Mouse (Mus musculus) neural tube, embryonic 13.5 days (tissue): Measurements from ENCODE around the gene Dbi. TPM values are rescaled to one million over a fixed set of nuclear protein-coding genes. Genes with fewer than 3 reads are reported as not detected.
A peak's percentile ranks its signal among the peaks of the same experiment; 100 is the strongest.

Experiments used
- ATAC-seq: fragments of 200-750 bp; cut with Nextera tagmentation; 2 replicates; pipeline ENCODE4 v1.8.0; 2017; ENCODE audit warnings: low read depth, mild to moderate bottlenecking, moderate TSS enrichment, moderate library complexity
- H3K27ac ChIP-seq: fragments of 300-500 bp; sonication (generic); replicated peaks from 2 replicates; pipeline ENCODE4 v1.5.1; 2015; ENCODE audit warnings: moderate library complexity, mild to moderate bottlenecking, inconsistent platforms
- H3K27me3 ChIP-seq: fragments of 300-500 bp; sonication (generic); 2 replicates; pipeline ENCODE4 v1.6.1; 2015; ENCODE audit warnings: mild to moderate bottlenecking, inconsistent platforms
- H3K36me3 ChIP-seq: fragments of 300-500 bp; sonication (generic); 2 replicates; pipeline ENCODE4 v1.6.1; 2015; ENCODE audit warnings: mild to moderate bottlenecking, inconsistent platforms
- H3K4me1 ChIP-seq: fragments of 300-500 bp; sonication (generic); replicated peaks from 2 replicates; pipeline ENCODE4 v1.6.1; 2015; ENCODE audit warnings: inconsistent platforms
- H3K4me2 ChIP-seq: fragments of 300-500 bp; sonication (generic); 2 replicates; pipeline ENCODE4 v1.6.1; 2015; ENCODE audit warnings: inconsistent platforms, mild to moderate bottlenecking, moderate library complexity
- H3K4me3 ChIP-seq: fragments of 300-500 bp; sonication (generic); 2 replicates; pipeline ENCODE4 v1.5.1; 2015; ENCODE audit warnings: mild to moderate bottlenecking, inconsistent platforms
- H3K9ac ChIP-seq: fragments of 300-500 bp; sonication (generic); 2 replicates; pipeline ENCODE4 v1.6.1; 2015; ENCODE audit warnings: moderate library complexity, mild to moderate bottlenecking, inconsistent platforms
- H3K9me3 ChIP-seq: fragments of 300-500 bp; sonication (generic); 2 replicates; pipeline ENCODE4 v1.6.1; 2016; ENCODE audit warnings: inconsistent platforms
- WGBS: fragments of 180-500 bp; shearing (Covaris S2); methylation state at CpG from one replicate; pipeline ENCODE4 v1.1.7; 2015; 5-methylcytosine and 5-hydroxymethylcytosine counted together
- polyA plus RNA-seq: library from polyadenylated mRNA; unstranded; fragments of >200 nt; fragmentation: Nextera tagmentation; extraction: Ambion mirVana; gene quantifications from 2 replicates; pipeline ENCODE4 v1.2.1, GENCODE M21; 2015

The Dbi gene
- polyA plus RNA-seq, 1 experiment from 2014 or later, result 2,328 TPM

- H3K9me3 ChIP-seq, result 0 out of 2 replicates have a peak, but pooled peaks cover 4% of the 10 kb centered on the region
- WGBS, result 81% methylated on average over 2 of the region's 2 CpGs
- no peaks in the 10 kb centered on the region for H3K27me3 ChIP-seq
- no peak for ATAC-seq
- H3K4me1 ChIP-seq, result peaks cover 63% of the 10 kb centered on the region
- H3K27ac ChIP-seq, result peak overlapping the region; percentile 90
- peaks cover 20% of the 10 kb centered on the region for H3K36me3 ChIP-seq
- peak overlapping the region; percentile 88 for H3K9ac ChIP-seq
- H3K4me2 ChIP-seq, result peak overlapping the region; percentile 85
- H3K4me3 ChIP-seq, result peak overlapping the region; percentile 70
Measured at GRCm38 (mm10) chr1:120118854-120119253, 2.0 kb downstream of the Dbi start.

GRCm38 (mm10) chr1:120116106-120116505 is 4.8 kb downstream of the Dbi start:
- Histone ChIP-seq H3K9ac (no peak overlapping the region), H3K27ac (peak overlapping the region; percentile 88), H3K27me3 (no peaks in the 10 kb centered on the region), H3K4me3 (no peak overlapping the region), H3K4me2 (peak overlapping the region; percentile 85), H3K4me1 (peaks cover 50% of the 10 kb centered on the region), H3K36me3 (peaks cover 40% of the 10 kb centered on the region), H3K9me3 (0 out of 2 replicates have a peak, but pooled peaks cover 4% of the 10 kb centered on the region)
- 60% methylated on average over 11 of the region's 11 CpGs for whole genome bisulfite sequencing
- 0 out of 2 replicates have a peak, but pooled peaks have one; percentile 6 for ATAC-seq

- WGBS, result 32% methylated on average over 9 of the region's 9 CpGs
- 0 out of 2 replicates have a peak overlapping the region, but pooled peaks have one; percentile 85 for H3K4me2 ChIP-seq
Measured at GRCm38 (mm10) chr1:120115671-120116081, 5.2 kb downstream of the Dbi start.

GRCm38 (mm10) chr1:120112251-120113187 is 8.4 kb downstream of the Dbi start:
- 90% methylated on average over 12 of the region's 12 CpGs for WGBS
- no peak for ATAC-seq
- no peak overlapping the region for H3K9ac ChIP-seq

More at GRCm38 (mm10) chr1:120115671-120116081, 5.2 kb downstream of the Dbi start:
- H3K27me3 ChIP-seq, result no peaks in the 10 kb centered on the region
- 0 out of 2 replicates have a peak, but pooled peaks cover 4% of the 10 kb centered on the region for H3K9me3 ChIP-seq
- no peak overlapping the region for H3K9ac ChIP-seq
- H3K4me3 ChIP-seq, result no peak overlapping the region
- H3K4me1 ChIP-seq, result peaks cover 50% of the 10 kb centered on the region
- peaks cover 40% of the 10 kb centered on the region for H3K36me3 ChIP-seq
- H3K27ac ChIP-seq, result peak overlapping the region; percentile 93
- ATAC-seq, result peak; percentile 86

GRCm38 (mm10) chr1:120111766-120112165 is 9.1 kb downstream of the Dbi start:
- no peak overlapping the region for H3K4me3 ChIP-seq
- H3K27me3 ChIP-seq, result no peaks in the 10 kb centered on the region
- H3K4me2 ChIP-seq, result no peak overlapping the region
- 0 out of 2 replicates have a peak overlapping the region, but pooled peaks have one; percentile 24 for H3K27ac ChIP-seq
- H3K9me3 ChIP-seq, result 0 out of 2 replicates have a peak, but pooled peaks cover 4% of the 10 kb centered on the region
- WGBS, result 87% methylated on average over 8 of the region's 8 CpGs
- peaks cover 40% of the 10 kb centered on the region for H3K36me3 ChIP-seq
- no peak overlapping the region for H3K9ac ChIP-seq
- no peak for ATAC-seq
- H3K4me1 ChIP-seq, result peaks cover 15% of the 10 kb centered on the region

More at GRCm38 (mm10) chr1:120112251-120113187, 8.4 kb downstream of the Dbi start:
- Histone ChIP-seq H3K4me1 (peaks cover 21% of the 10 kb centered on the region), H3K27me3 (no peaks in the 10 kb centered on the region), H3K27ac (peak overlapping the region; percentile 24; the same call in 1 of the 2 replicates), H3K9me3 (0 out of 2 replicates have a peak, but pooled peaks cover 4% of the 10 kb centered on the region), H3K4me2 (no peak overlapping the region), H3K4me3 (no peak overlapping the region), H3K36me3 (peaks cover 40% of the 10 kb centered on the region)

- no peaks in the 10 kb centered on the region for H3K27me3 ChIP-seq
- no peak overlapping the region for H3K4me3 ChIP-seq
- no peak for ATAC-seq
- H3K4me2 ChIP-seq, result no peak overlapping the region
- H3K27ac ChIP-seq, result no peak overlapping the region
- 0 out of 2 replicates have a peak, but pooled peaks cover 4% of the 10 kb centered on the region for H3K9me3 ChIP-seq
- peaks cover 3% of the 10 kb centered on the region for H3K4me1 ChIP-seq
- no peak overlapping the region for H3K9ac ChIP-seq
- peaks cover 31% of the 10 kb centered on the region for H3K36me3 ChIP-seq
- 89% methylated on average over 19 of the region's 19 CpGs for WGBS
Measured at GRCm38 (mm10) chr1:120109741-120110432, 11.0 kb downstream of the Dbi start.

GRCm38 (mm10) chr1:120105556-120105959 is 15.3 kb downstream of the Dbi start:
- WGBS, result 76% methylated on average over 5 of the region's 5 CpGs
- no peaks in the 10 kb centered on the region for H3K36me3 ChIP-seq
- H3K4me2 ChIP-seq, result no peak overlapping the region
- ATAC-seq, result no peak
- no peak overlapping the region for H3K9ac ChIP-seq
- no peak overlapping the region for H3K27ac ChIP-seq
- no peaks in the 10 kb centered on the region for H3K4me1 ChIP-seq
- H3K27me3 ChIP-seq, result no peaks in the 10 kb centered on the region
- no peaks in the 10 kb centered on the region for H3K9me3 ChIP-seq
- H3K4me3 ChIP-seq, result no peak overlapping the region

- no peaks in the 10 kb centered on the region for H3K36me3 ChIP-seq
- H3K9me3 ChIP-seq, result no peaks in the 10 kb centered on the region
- H3K4me1 ChIP-seq, result no peaks in the 10 kb centered on the region
- no peak for ATAC-seq
- H3K4me3 ChIP-seq, result no peak overlapping the region
- no peaks in the 10 kb centered on the region for H3K27me3 ChIP-seq
- no peak overlapping the region for H3K9ac ChIP-seq
- WGBS, result 88% methylated on average over 3 of the region's 3 CpGs
- no peak overlapping the region for H3K4me2 ChIP-seq
- H3K27ac ChIP-seq, result no peak overlapping the region
Measured at GRCm38 (mm10) chr1:120101227-120101609, 19.7 kb downstream of the Dbi start.

- Histone ChIP-seq H3K4me3 (no peak overlapping the region), H3K9ac (no peak overlapping the region), H3K4me2 (no peak overlapping the region), H3K27me3 (no peaks in the 10 kb centered on the region), H3K27ac (no peak overlapping the region), H3K9me3 (no peaks in the 10 kb centered on the region), H3K36me3 (no peaks in the 10 kb centered on the region), H3K4me1 (no peaks in the 10 kb centered on the region)
- 66% methylated on average over 8 of the region's 8 CpGs for WGBS
- no peak for ATAC-seq
Measured at GRCm38 (mm10) chr1:120100456-120101226, 20.2 kb downstream of the Dbi start.

GRCm38 (mm10) chr1:120099483-120099882 is 21.4 kb downstream of the Dbi start:
- Histone ChIP-seq H3K4me3 (no peak overlapping the region), H3K27ac (no peak overlapping the region), H3K9me3 (no peaks in the 10 kb centered on the region), H3K9ac (no peak overlapping the region), H3K4me2 (no peak overlapping the region), H3K27me3 (no peaks in the 10 kb centered on the region), H3K36me3 (no peaks in the 10 kb centered on the region), H3K4me1 (no peaks in the 10 kb centered on the region)
- WGBS, result 54% methylated on average over 6 of the region's 6 CpGs
- no peak for ATAC-seq

- H3K9me3 ChIP-seq, result no peaks in the 10 kb centered on the region
- H3K27me3 ChIP-seq, result no peaks in the 10 kb centered on the region
- no peak overlapping the region for H3K27ac ChIP-seq
- H3K4me2 ChIP-seq, result no peak overlapping the region
- 10% methylated on average over 7 of the region's 7 CpGs for WGBS
- H3K36me3 ChIP-seq, result no peaks in the 10 kb centered on the region
- ATAC-seq, result no peak
- H3K4me1 ChIP-seq, result no peaks in the 10 kb centered on the region
- no peak overlapping the region for H3K4me3 ChIP-seq
- H3K9ac ChIP-seq, result no peak overlapping the region
Measured at GRCm38 (mm10) chr1:120098327-120098726, 22.6 kb downstream of the Dbi start.
